Mouse (Mus musculus) hindbrain, embryonic 10.5 days (tissue): Measurements from ENCODE around the gene 4930579F01Rik. TPM values are rescaled to one million over a fixed set of nuclear protein-coding genes. Genes with fewer than 3 reads are reported as not detected.

Experiments
- DNase-seq: peaks from one replicate; pipeline ENCODE4 v3.0.0-alpha.2; 2017; ENCODE audit warnings: low spot score
- H3K27ac ChIP-seq: fragments of 300-500 bp; sonication (generic); 2 replicates; pipeline ENCODE4 v1.5.1; 2016; ENCODE audit warnings: mild to moderate bottlenecking, moderate library complexity
- H3K27me3 ChIP-seq: fragments of 300-500 bp; sonication (generic); 2 replicates; pipeline ENCODE4 v1.6.1; 2016; ENCODE audit warnings: mild to moderate bottlenecking; ENCODE audit not compliant: poor library complexity, insufficient read depth, severe bottlenecking
- H3K36me3 ChIP-seq: fragments of 300-500 bp; sonication (generic); 2 replicates; pipeline ENCODE4 v1.6.1; 2016; ENCODE audit warnings: mild to moderate bottlenecking, moderate library complexity
- H3K4me1 ChIP-seq: fragments of 300-500 bp; sonication (generic); replicated peaks from 2 replicates; pipeline ENCODE4 v1.6.1; 2016; ENCODE audit warnings: mild to moderate bottlenecking
- H3K4me3 ChIP-seq: fragments of 300-500 bp; sonication (generic); 2 replicates; pipeline ENCODE4 v1.5.1; 2016; ENCODE audit warnings: mild to moderate bottlenecking, moderate library complexity
- H3K9me3 ChIP-seq: fragments of 300-500 bp; sonication (generic); 2 replicates; pipeline ENCODE4 v1.6.1; 2016; ENCODE audit warnings: mild to moderate bottlenecking, moderate library complexity
- WGBS: fragments of 180-500 bp; shearing (Covaris S2); methylation state at CpG from one replicate; pipeline ENCODE4 v1.1.7; 2016; 5-methylcytosine and 5-hydroxymethylcytosine counted together
- polyA plus RNA-seq: library from polyadenylated mRNA; unstranded; fragments of >200 nt; fragmentation: Nextera tagmentation; extraction: Ambion mirVana; gene quantifications from 2 replicates; pipeline ENCODE4 v1.2.1, GENCODE M21; 2016

4930579F01Rik gene
- polyA plus RNA-seq, 1 experiment from 2014 or later = not detected

DNA sequence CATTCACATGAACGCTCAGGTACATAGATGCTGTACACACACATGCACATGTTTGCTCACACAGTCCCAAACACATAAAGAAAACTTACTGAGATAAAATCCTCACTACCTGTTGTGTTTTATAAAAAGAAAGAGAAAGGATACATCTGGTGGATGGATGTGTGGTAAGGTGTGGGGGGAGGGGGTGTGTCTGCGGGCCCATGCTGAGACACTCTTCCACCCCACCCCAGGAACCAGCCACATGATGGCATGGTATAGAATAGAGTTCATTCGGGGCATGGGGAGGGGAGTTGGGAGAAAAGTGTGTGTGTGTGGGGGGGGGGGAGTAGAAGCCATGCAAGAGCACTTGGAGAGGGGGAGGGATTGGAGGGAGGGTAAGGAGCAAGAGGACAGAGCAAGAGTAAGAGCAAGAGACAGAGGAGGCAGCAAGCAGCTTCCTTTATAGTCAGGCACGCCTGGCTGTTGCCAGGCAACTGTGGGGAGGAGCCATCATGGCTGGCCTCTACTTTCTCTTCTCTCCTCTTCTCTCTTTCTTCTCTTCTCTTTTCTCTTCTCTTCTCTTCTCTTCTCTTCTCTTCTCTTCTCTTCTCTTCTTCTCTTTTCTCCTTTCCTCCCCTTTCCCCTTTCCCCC lies 31.0 kb downstream of the 4930579F01Rik start:
- Histone ChIP-seq H3K27me3 (no peaks in the 10 kb centered on the region), H3K36me3 (0 out of 2 replicates have a peak, but pooled peaks cover 3% of the 10 kb centered on the region), H3K27ac (no peak overlapping the region), H3K4me3 (no peak overlapping the region), H3K4me1 (peaks cover 5% of the 10 kb centered on the region), H3K9me3 (no peaks in the 10 kb centered on the region)
- WGBS = 59% methylated on average over 4 of the region's 4 CpGs
- no peak for DNase-seq

DNA sequence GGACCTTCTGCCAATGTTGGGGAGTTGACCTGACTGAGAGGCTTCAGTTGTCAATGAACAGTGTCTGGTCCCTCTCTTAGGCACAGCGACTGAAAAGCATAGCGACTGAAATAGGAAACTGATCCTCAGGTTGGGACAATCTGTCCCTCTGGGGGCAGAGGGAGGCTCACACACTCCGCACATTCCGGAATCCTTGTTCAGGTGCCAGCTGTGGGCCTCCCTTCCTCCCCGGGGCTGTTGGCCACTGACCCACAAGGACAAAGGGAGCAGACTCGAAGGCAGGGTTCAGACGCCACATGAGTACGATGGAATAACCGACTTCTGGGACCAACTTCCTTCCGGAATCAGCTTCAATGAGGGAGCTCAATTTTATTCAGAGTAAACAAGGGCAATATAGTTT lies 32.0 kb downstream of the 4930579F01Rik start:
- Histone ChIP-seq H3K36me3 (peaks cover 8% of the 10 kb centered on the region), H3K4me1 (peaks cover 5% of the 10 kb centered on the region), H3K4me3 (no peak overlapping the region), H3K27ac (no peak overlapping the region), H3K27me3 (no peaks in the 10 kb centered on the region), H3K9me3 (no peaks in the 10 kb centered on the region)
- DNase-seq = no peak
- WGBS = 85% methylated on average over 10 of the region's 10 CpGs

DNA sequence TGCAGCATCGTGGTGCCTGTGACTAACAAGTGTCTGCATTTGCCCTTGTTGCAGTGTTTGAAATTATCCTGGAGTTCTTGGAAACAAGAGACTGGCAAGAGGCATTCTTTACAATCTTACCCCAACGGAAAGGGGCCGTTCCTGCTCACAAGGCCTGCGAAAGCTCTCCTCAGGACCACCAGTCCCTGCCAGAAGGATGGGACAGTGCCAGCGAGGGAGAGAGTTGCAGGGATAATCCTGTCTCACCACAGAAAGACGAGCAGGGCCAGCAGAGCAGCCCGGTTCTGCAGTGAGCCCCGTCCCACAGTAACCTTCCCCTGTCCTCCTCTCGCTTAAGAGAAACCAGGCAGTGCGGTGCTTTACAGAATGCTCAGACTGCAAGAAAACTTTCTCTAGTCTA lies 37.0 kb downstream of the 4930579F01Rik start:
- WGBS = 81% methylated on average over 10 of the region's 10 CpGs
- no peaks in the 10 kb centered on the region for H3K4me1 ChIP-seq

DNA sequence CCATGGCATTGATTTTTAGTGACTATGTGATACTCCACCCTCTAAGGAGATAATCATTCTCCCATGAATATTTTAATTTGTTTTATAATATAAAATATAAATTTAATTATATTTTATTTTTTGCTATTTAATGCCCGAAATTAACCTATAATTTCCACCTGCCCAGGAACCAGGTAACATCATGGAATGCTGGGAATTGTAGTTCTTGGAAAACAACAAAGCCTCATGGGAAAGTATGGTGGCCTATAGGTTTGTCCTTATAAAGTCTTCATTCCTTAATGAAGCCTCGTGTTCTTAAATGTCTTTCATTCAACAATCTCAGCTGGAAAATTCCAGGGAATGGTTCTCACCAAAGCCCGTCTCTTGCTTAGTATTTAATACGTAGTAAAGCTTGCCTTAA lies 38.6 kb downstream of the 4930579F01Rik start:
- H3K27me3 ChIP-seq = no peaks in the 10 kb centered on the region
- no peak overlapping the region for H3K27ac ChIP-seq
- H3K9me3 ChIP-seq = no peaks in the 10 kb centered on the region
- 90% methylated on average over 4 of the region's 4 CpGs for WGBS
- no peak for DNase-seq
- H3K4me1 ChIP-seq = no peaks in the 10 kb centered on the region
- H3K36me3 ChIP-seq = peaks cover 57% of the 10 kb centered on the region
- H3K4me3 ChIP-seq = no peak overlapping the region

More for the DNA sequence above, 37.0 kb downstream of the 4930579F01Rik start:
- Histone ChIP-seq H3K4me3 (no peak overlapping the region), H3K9me3 (no peaks in the 10 kb centered on the region), H3K27ac (no peak overlapping the region), H3K27me3 (no peaks in the 10 kb centered on the region), H3K36me3 (peaks cover 45% of the 10 kb centered on the region)
- DNase-seq = no peak

DNA sequence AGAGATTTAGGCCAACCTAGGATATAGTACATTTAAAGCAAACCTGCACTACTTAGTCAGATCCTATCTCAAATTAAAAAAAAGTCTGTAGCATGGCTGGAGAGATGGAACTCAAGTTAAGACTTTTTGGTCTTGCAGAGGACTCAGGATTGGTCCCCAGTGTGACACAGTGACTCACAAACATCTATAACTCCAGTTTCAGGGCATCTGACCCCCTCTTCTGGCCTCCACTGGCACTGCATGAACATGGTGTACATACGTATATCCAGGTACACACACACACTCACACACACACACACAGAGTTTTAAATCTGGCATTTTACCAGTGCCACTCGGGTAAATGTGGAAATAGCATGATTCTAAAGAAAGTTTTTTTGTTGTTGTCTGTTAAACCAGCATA lies 44.8 kb downstream of the 4930579F01Rik start:
- Histone ChIP-seq H3K4me1 (no peaks in the 10 kb centered on the region), H3K36me3 (peaks cover 48% of the 10 kb centered on the region), H3K4me3 (no peak overlapping the region), H3K27me3 (no peaks in the 10 kb centered on the region), H3K27ac (no peak overlapping the region), H3K9me3 (no peaks in the 10 kb centered on the region)
- no peak for DNase-seq
- WGBS = 95% methylated on average over 2 of the region's 2 CpGs

DNA sequence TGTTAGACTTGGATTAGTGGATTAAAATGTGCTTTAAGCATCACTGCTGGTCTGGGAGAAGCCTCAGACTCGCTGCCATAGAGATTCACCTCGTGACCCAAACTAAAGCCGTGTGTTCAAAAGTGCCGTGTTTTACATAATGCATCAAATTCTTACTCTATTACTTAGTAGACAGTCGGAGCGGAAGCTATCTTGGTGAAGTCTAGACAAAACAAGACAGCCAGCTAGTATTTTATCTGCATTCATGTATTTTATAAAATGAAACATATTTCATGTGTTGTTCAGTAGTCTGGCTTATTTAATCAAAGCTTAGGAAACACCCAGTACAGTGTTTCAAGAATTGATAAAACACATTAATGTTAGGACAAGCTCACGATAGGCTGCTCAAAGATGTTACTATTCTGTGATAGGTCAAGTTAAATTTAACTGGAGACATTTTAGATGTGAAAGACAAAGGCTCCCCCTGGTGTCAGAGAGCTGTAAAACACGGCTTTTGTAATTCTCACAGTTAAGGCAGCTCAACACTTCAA lies 48.9 kb downstream of the 4930579F01Rik start, which contains the start of gene Mttp:
Mttp (minus strand) TSS at position 327 of the 530 bp plus-strand sequence.
- H3K27ac ChIP-seq = peak within 1 kb of the TSS; percentile 98
- H3K4me1 ChIP-seq = peaks cover 4% of the 10 kb centered on the region; the same call in 1 of the 2 replicates
- H3K36me3 ChIP-seq = peaks cover 16% of the 10 kb centered on the region
- H3K4me3 ChIP-seq = peak within 1 kb of the TSS; percentile 76
- 6% methylated on average over 8 of the region's 8 CpGs for WGBS
- H3K9me3 ChIP-seq = no peaks in the 10 kb centered on the region
- no peaks in the 10 kb centered on the region for H3K27me3 ChIP-seq
- peak; percentile 73 for DNase-seq

DNA sequence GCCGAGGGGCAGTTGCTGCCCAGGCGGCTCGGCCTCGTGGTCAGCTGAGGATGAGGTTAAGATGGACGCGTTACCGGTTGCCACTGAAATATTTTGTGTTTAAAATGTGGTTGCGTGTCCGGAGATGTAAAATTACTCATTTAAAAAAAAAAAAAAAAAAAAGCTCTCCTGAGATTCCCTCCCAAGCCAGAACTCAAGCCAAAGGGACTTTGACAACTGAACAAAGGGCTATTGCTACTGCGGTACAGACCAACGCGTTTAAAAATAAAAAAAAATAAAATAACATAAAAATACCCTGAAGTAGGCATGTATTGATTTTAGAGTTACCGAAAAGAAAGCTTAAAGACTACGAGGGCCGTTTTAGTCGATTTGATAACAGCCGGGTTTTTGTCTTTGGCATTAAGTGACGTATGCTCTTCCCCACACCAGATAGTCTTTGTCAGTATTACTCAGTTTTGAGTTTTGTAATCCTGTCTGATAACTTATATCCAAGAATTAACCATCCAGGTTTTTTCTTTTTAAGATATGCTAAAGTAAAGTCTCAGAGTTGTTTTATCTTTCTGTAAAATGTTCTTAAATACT lies 49.5 kb downstream of the 4930579F01Rik start:
- WGBS = under 1% methylated on average over 18 of the region's 18 CpGs
- peaks cover 4% of the 10 kb centered on the region; the same call in 1 of the 2 replicates for H3K4me1 ChIP-seq
- peaks cover 11% of the 10 kb centered on the region for H3K36me3 ChIP-seq
- no peaks in the 10 kb centered on the region for H3K27me3 ChIP-seq
- no peak for DNase-seq
- H3K9me3 ChIP-seq = no peaks in the 10 kb centered on the region
- H3K4me3 ChIP-seq = peak overlapping the region; percentile 76
- peak overlapping the region; percentile 98 for H3K27ac ChIP-seq

DNA sequence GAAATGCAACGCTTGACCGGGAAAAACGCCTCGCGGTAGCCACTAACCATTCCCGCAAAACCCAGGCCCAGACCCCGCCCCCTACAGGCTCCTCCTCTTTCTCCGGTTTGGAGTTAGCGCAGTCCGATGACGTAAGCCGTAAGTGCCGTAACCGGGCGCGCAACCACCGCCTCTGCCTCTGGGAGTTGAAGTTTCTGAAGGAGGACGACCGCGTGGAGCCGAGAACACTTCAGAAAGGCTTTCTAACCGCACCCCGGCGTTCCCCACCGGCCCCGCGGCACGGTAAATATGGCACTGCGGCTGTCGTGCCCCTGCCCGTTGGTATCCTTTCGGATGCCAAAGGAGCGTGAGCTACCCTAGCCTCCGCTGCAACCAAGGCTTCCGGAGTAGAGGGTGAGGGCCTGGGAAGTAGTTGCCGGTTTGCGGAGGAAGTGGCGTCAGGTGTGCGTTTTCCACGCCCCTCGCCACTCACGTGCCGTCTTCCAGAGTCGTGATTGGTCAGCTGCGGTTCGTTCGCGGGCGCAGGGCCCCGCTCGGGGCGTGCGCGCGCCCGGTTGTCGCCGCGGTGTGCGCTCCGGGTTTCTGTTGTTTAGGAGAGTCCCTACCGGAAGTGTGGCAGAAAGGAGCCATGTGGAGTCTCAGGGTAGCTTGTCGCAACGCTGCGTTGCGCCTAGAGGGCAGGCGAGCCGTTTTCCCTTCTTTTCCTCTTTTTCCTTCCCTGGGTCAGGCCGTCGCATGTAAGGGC lies 50.1 kb downstream of the 4930579F01Rik start, which contains the start of gene Trmt10a:
Trmt10a (plus strand) TSS at position 134 of the 745 bp plus-strand sequence.
- no peaks in the 10 kb centered on the region for H3K9me3 ChIP-seq
- peak within 1 kb of the TSS; percentile 98 for H3K27ac ChIP-seq
- H3K4me1 ChIP-seq = peaks cover 4% of the 10 kb centered on the region; the same call in 1 of the 2 replicates
- no peaks in the 10 kb centered on the region for H3K27me3 ChIP-seq
- under 1% methylated on average over 70 of the region's 70 CpGs for WGBS
- DNase-seq = peak; percentile 98
- H3K4me3 ChIP-seq = peak within 1 kb of the TSS; percentile 76
- peaks cover 6% of the 10 kb centered on the region; the same call in 1 of the 2 replicates for H3K36me3 ChIP-seq

DNA sequence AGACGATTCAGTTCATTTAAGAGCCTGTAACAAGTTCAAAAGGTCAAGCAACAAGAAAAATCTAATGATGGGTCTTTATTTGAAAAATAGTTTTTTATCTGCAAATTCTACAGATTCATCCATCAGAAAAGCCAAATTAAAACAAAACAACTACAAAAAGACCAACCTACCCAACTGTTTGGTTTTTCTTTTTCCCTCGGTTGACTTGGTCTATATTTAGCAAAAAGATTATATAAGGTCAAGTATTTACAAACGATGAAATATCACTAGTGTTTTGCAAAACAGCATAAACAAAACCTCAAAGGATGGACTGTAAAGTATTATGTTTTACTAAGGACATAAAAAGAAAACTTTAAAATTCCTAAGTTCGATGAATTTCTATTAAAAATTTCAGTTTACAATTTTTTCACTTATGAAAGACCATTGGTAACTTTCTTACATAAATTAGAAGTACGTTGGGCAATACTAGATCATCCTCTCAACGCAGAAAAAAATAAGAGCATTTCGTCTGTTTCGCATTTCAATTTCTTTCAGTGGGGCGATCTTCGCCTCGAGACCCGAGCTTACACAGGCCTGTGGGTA lies 50.8 kb downstream of the 4930579F01Rik start:
- DNase-seq = no peak
- peaks cover 2% of the 10 kb centered on the region; the same call in 1 of the 2 replicates for H3K9me3 ChIP-seq
- WGBS = 10% methylated on average over 12 of the region's 12 CpGs

DNA sequence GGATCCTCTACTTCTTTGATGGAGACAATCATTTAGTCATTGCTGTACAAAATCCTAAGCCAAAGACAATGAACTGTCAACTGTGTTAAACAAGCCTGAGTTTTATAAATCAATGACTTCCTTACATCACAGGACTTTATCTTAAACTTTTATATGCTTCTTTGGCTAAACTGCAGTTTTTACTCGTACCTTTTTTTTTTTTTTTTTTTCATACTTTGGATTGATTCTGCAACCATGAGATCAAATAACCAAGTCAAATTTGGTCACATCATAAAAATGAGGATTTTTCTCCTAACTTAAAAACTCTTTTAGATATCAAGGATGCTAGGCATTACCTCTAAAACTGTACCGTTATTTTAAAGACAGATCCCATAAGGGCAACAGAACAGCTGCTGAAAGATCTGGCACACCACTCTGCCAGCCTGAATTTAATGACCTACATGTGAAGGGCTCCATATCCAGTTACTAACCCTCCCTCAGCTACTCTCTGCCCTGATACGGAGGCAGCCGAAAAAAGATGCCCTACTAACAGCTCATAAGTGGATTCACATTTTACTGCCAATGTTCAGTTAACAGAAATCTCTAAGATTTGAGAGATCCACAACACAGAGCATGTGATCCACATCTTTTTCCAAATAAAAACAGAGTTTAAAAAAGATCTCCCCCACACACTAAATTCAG lies 51.4 kb downstream of the 4930579F01Rik start:
- no peak for DNase-seq
- 70% methylated on average over 4 of the region's 4 CpGs for WGBS
- 0 out of 2 replicates have a peak, but pooled peaks cover 3% of the 10 kb centered on the region for H3K36me3 ChIP-seq

More for the DNA sequence above, 50.8 kb downstream of the 4930579F01Rik start:
- Histone ChIP-seq H3K36me3 (0 out of 2 replicates have a peak, but pooled peaks cover 3% of the 10 kb centered on the region), H3K4me3 (peak overlapping the region; percentile 76), H3K4me1 (peaks cover 4% of the 10 kb centered on the region; the same call in 1 of the 2 replicates), H3K27ac (peak overlapping the region; percentile 98), H3K27me3 (no peaks in the 10 kb centered on the region)

DNA sequence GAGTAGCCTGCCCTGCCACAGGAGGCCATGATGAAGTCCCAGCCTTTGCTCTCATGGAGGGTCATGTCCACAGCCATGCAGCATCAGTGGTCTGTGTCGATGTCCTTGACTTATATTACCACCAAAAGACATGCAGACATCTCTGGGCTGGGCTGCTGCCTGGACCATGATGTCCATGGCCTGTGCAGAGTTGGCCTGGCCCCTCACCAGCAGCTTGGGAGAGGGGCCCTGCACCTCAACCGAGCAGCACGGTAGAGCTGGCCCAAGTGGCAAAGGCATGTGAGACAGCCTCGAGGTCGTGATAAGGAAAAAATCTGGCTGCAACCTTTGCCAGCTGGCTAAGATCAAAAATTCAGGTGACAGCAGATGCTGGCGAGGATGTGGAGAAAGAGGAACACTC lies 54.0 kb downstream of the 4930579F01Rik start:
- peaks cover 4% of the 10 kb centered on the region; the same call in 1 of the 2 replicates for H3K4me1 ChIP-seq
- 89% methylated on average over 6 of the region's 6 CpGs for WGBS

More for the DNA sequence above, 51.4 kb downstream of the 4930579F01Rik start:
- Histone ChIP-seq H3K27me3 (no peaks in the 10 kb centered on the region), H3K9me3 (peaks cover 2% of the 10 kb centered on the region; the same call in 1 of the 2 replicates), H3K4me3 (peak overlapping the region; percentile 76), H3K4me1 (peaks cover 4% of the 10 kb centered on the region; the same call in 1 of the 2 replicates), H3K27ac (peak overlapping the region; percentile 98)

More for the DNA sequence above, 54.0 kb downstream of the 4930579F01Rik start:
- Histone ChIP-seq H3K27me3 (no peaks in the 10 kb centered on the region), H3K4me3 (no peak overlapping the region), H3K9me3 (peaks cover 2% of the 10 kb centered on the region; the same call in 1 of the 2 replicates), H3K27ac (no peak overlapping the region), H3K36me3 (0 out of 2 replicates have a peak, but pooled peaks cover 3% of the 10 kb centered on the region)
- DNase-seq = no peak
